Mouse (Mus musculus) neural tube, embryonic 10.5 days (tissue): Measurements from ENCODE around the gene Mageh1.
"Not testable (repeated sequence)": the region's sequence is repeated elsewhere in the genome, so short reads cannot be mapped to it uniquely, and the experiment has no call there.

Experiments
- DNase-seq: peaks from one replicate; pipeline ENCODE4 v3.0.0-alpha.2; 2017; ENCODE audit warnings: low spot score; ENCODE audit errors: extremely low spot score

Mageh1 gene

DNA sequence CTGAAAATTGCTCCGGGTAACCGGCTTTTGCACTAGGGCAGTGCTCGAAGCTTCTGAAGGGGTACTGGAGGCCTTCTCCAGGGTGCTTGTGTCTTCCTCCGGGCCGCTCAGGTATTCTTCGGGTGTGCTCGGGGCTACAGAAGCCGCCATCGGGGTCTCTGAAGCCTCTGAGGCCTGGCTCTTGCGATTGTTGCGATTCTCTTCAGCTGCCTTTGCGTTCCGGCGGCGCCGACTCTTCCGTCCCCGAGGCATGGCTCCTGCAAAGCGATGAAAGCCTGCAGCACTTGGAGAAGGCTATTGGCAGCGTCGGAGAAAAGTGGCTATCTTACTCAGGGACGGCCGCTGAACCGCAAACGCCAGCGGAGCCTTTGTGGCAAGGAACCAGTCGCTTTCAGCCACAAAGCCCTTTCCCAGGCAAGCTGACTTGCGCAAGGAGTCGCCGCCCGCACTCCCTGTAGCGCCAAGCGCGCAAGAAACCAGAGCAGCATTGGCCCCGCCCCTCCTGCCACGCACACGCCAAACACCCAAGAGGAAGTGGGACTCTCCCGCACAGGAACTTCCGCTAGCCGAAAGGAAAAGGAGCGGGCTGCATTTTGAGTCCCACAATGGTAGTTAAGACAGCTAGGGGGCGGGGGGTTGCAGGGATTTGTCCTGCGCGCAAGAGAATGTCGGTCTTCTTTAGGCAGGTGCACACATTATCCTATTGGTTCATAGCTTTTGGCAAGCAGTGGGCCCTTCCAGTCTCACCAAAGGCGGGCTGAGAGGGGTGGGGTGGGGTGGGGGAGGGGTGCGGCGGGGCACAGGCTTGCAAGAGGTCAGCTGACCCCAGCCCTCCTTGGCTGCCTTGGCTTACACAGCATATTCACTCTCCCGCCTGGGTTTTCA is at the start of gene Mageh1:
Gene Mageh1, minus strand, starts transcription at position 489 of the 885 bp plus-strand sequence.
- peak; percentile 77 for DNase-seq

DNA sequence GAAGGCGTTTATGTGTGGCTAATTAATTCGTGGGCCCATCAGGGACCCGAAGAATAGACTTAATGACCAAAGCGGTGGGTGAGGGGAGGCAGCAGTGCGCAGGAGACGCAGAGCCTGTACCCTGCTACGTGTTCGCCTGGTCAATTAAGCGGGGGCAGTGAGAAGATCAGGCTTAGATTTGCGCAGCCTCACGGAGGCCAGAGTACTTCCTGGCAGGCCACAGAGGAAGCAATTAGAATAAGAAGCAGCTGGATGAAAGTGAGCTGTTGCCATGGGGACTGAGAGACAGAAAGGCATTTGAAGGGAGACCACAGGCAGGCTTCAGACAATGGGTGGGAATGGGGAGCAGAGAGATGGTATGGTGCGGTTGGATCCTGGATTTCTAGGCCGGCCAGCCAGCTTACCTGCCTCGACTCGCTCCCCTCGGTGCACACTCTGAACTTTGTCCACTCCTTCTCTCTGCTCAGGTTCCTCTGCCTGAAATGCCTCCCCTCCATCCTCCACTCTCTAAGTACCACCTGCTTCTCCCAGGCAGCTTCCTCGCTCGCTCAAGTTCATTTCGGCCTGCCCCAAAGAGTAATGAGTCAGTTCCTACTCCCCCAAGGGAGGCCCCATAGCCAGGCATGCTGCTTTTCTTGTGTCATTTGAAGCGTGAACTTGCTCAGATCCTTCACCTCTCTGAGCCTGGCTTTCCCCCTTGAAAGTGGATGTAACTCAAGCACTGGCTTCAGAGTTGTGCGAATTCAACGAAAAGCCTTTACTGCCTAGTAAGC is 783 bp upstream of the Mageh1 start:
- DNase-seq = not testable (repeated sequence)

- DNase-seq = not testable (repeated sequence)
Measured at GRCm38 (mm10) chrX:153031547-153031946, 5.8 kb downstream of the Mageh1 start.

- DNase-seq = not testable (repeated sequence)
Measured at GRCm38 (mm10) chrX:153025709-153026108, 11.7 kb downstream of the Mageh1 start.

DNA sequence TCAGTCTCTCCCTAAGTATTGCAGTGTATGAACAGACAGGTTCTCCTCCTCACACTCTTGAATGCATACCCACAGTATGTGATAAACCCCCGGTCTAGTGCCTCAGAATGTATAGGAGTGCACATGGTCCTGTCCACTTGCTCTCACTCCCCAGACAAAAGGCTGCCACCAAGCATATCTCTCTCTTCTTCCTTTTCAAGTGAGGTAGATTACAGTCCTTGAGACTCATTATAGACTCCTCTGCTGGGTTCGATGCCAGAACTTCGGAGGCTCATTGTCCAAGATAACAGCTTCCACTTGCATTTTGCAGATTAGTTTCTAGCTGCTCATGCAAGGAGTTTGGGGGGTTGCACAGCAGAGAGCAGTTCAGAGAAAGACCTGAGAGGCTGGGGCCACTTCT is 12.1 kb downstream of the Mageh1 start:
- DNase-seq = not testable (repeated sequence)

- no peak for DNase-seq
Measured at GRCm38 (mm10) chrX:153007685-153008047, 29.7 kb downstream of the Mageh1 start.

DNA sequence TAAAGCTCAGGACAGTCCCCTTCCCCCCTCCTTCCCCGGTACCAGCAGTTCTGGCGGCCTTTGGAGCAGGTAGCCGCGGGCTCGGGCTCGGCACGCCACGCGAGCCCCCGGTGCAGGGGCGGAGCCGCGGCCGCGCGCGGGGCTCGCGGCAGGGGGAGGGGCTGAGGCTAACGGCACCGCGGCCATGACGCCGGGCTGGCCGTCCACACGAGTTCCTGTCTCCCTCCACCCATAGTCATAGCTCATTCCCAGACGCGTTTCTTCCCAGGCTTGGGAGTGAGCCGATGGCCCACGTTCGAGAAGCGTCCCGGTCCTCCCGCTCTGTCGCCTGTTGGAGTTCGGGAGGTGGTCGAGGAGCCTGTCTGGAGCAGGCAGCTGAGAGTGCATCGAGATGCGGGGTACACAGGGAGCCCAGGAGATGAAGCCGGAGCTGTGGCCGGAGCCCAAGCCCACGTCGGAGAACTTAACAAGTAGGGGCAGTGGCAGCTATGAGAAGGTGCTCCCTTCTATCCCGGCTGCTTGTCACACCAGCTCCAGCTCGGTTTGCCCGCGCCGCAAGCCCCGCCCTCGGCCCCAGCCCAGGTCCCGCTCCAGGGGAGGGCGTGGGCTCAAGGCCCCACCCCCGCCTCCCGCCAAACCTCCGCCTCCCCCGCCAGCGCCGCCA is 30.2 kb downstream of the Mageh1 start:
- DNase-seq = peak; percentile 58

- DNase-seq = peak; percentile 36
Measured at GRCm38 (mm10) chrX:153006387-153006841, 31.0 kb downstream of the Mageh1 start, which contains the start of gene Usp51. TSS of gene Usp51 (plus strand) at chrX:153006469.

GRCm38 (mm10) chrX:152996105-152996504 is 41.3 kb downstream of the Mageh1 start:
- DNase-seq = not testable (repeated sequence)

GRCm38 (mm10) chrX:152989852-152990251 is 47.5 kb downstream of the Mageh1 start:
- not testable (repeated sequence) for DNase-seq
